ENCODE assay signal across 17 mouse cellular contexts in genomic region chr1:81307934-81308333, GRCm38 (mm10).
A peak's percentile ranks its signal among the peaks of the same experiment; 100 is the strongest.
DNase-seq lines count a peak whose midpoint lies in the region; ATAC-seq and TF ChIP-seq lines count a peak whose summit lies in the region.
"Had no signal": no experiment of that assay in that cellular context is flagged by ENCODE, and none has a peak within 500 bp of the region (broad histone marks: within the 10 kb centered on the region; RNA-seq: fewer than 3 reads in every experiment).

No protein-coding gene starts in this region.

- TF ChIP-seq EP300 in lung, postnatal 0 days (IDR thresholded peaks at IDR 0.05): no peak

- no peak overlapping the region for H3K4me3 ChIP-seq in forebrain, embryonic 14.5 days (ENCODE audit: low read depth, low read length)
- no peak overlapping the region for H3K4me3 ChIP-seq in forebrain, embryonic 10.5 days
- H3K4me3 ChIP-seq in lung, embryonic 14.5 days (ENCODE audit: low read depth, low read length): no peak overlapping the region
- H3K4me3 ChIP-seq in lung, postnatal 0 days (ENCODE audit: low read depth, low read length): no peak overlapping the region
- H3K4me3 ChIP-seq: embryonic facial prominence, embryonic 10.5 days; heart, embryonic 12.5 days had no signal

- H3K27me3 ChIP-seq in forebrain, embryonic 14.5 days (replicated peaks; ENCODE audit: control insufficient read depth, insufficient read depth, low read length): no peaks in the 10 kb centered on the region
- no peaks in the 10 kb centered on the region for H3K27me3 ChIP-seq in forebrain, embryonic 10.5 days (ENCODE audit: poor library complexity, severe bottlenecking)
- no peaks in the 10 kb centered on the region for H3K27me3 ChIP-seq in lung, embryonic 14.5 days (ENCODE audit: insufficient read depth, low read length)
- H3K27me3 ChIP-seq in lung, postnatal 0 days (replicated peaks; ENCODE audit: insufficient read depth, low read length): no peaks in the 10 kb centered on the region
- H3K27me3 ChIP-seq: heart, embryonic 12.5 days had no signal

- no peak for TF ChIP-seq CTCF in lung, embryonic 14.5 days (IDR thresholded peaks at IDR 0.05; ENCODE audit: low read depth)
- no peak for TF ChIP-seq CTCF in lung, postnatal 0 days (IDR thresholded peaks at IDR 0.05)

- ATAC-seq in forebrain, embryonic 14.5 days: no peak
- ATAC-seq in lung, embryonic 14.5 days (ENCODE audit: insufficient read depth): no peak
- no peak for ATAC-seq in lung, postnatal 0 days
- ATAC-seq: CD4-positive, CD25-positive, alpha-beta regulatory T cell, adult 4 months; hindbrain, embryonic 16.5 days had no signal

- no peaks in the 10 kb centered on the region for H3K4me1 ChIP-seq in forebrain, embryonic 14.5 days (ENCODE audit: control insufficient read depth, insufficient read depth, low read length)
- H3K4me1 ChIP-seq in forebrain, embryonic 10.5 days: no peaks in the 10 kb centered on the region
- H3K4me1 ChIP-seq in lung, embryonic 14.5 days (ENCODE audit: insufficient read depth): no peaks in the 10 kb centered on the region
- H3K4me1 ChIP-seq in lung, postnatal 0 days (ENCODE audit: insufficient read depth, low read depth, low read length): no peaks in the 10 kb centered on the region
- H3K4me1 ChIP-seq: embryonic facial prominence, embryonic 10.5 days; heart, embryonic 12.5 days had no signal

- peak; percentile 39 for DNase-seq in forebrain, embryonic 14.5 days (ENCODE audit: low spot score)
- DNase-seq in forebrain, embryonic 10.5 days (ENCODE audit: extremely low spot score, low spot score): no peak
- peak; percentile 68 for DNase-seq in heart, adult 11 months
- DNase-seq in heart, postnatal 4 days: no peak
- peak; percentile 8 for DNase-seq in lung, embryonic 14.5 days
- DNase-seq in lung, postnatal 0 days (ENCODE audit: low spot score): no peak
- DNase-seq in brain, adult 2 months (ENCODE audit: low read depth, low spot score): peak; percentile 44
- DNase-seq in spleen, adult 12 weeks (ENCODE audit: low spot score): no peak
- DNase-seq: adrenal gland, postnatal 14 days; B cell, adult 2 months; cerebellum, adult 2 months; gastrocnemius, postnatal 14 days had no signal

- H3K27ac ChIP-seq in forebrain, embryonic 14.5 days (ENCODE audit: low read depth, low read length): no peak overlapping the region
- no peak overlapping the region for H3K27ac ChIP-seq in forebrain, embryonic 10.5 days
- H3K27ac ChIP-seq in lung, embryonic 14.5 days (ENCODE audit: low read depth): no peak overlapping the region
- H3K27ac ChIP-seq in lung, postnatal 0 days (ENCODE audit: low read length): no peak overlapping the region
- H3K27ac ChIP-seq: embryonic facial prominence, embryonic 10.5 days had no signal

- no peaks in the 10 kb centered on the region for H3K9me3 ChIP-seq in forebrain, embryonic 14.5 days (replicated peaks; ENCODE audit: control insufficient read depth, low read length)
- H3K9me3 ChIP-seq in forebrain, embryonic 10.5 days: no peaks in the 10 kb centered on the region
- H3K9me3 ChIP-seq in lung, embryonic 14.5 days (ENCODE audit: low read depth, low read length): no peaks in the 10 kb centered on the region
- no peaks in the 10 kb centered on the region for H3K9me3 ChIP-seq in lung, postnatal 0 days (ENCODE audit: low read length)
- H3K9me3 ChIP-seq: embryonic facial prominence, embryonic 10.5 days; G1E; heart, embryonic 12.5 days had no signal

- WGBS in forebrain, embryonic 14.5 days: 69% methylated on average over 2 of the region's 2 CpGs
- 67% methylated on average over 2 of the region's 2 CpGs for WGBS in forebrain, embryonic 10.5 days
- 53% methylated on average over 2 of the region's 2 CpGs for WGBS in lung, embryonic 14.5 days
- 52% methylated on average over 2 of the region's 2 CpGs for WGBS in lung, postnatal 0 days

- no peaks in the 10 kb centered on the region for H3K36me3 ChIP-seq in forebrain, embryonic 14.5 days (ENCODE audit: control insufficient read depth, insufficient read depth, low read length)
- H3K36me3 ChIP-seq in forebrain, embryonic 10.5 days (replicated peaks): no peaks in the 10 kb centered on the region
- H3K36me3 ChIP-seq in lung, embryonic 14.5 days (ENCODE audit: insufficient read depth): no peaks in the 10 kb centered on the region
- no peaks in the 10 kb centered on the region for H3K36me3 ChIP-seq in lung, postnatal 0 days (ENCODE audit: insufficient read depth, low read length)
- H3K36me3 ChIP-seq: embryonic facial prominence, embryonic 10.5 days; G1E; heart, embryonic 12.5 days had no signal

- no peak overlapping the region for H3K4me2 ChIP-seq in forebrain, embryonic 14.5 days (ENCODE audit: low read length)
- H3K4me2 ChIP-seq in lung, embryonic 14.5 days: no peak overlapping the region
- H3K4me2 ChIP-seq in lung, postnatal 0 days (replicated peaks; ENCODE audit: low read depth, low read length): no peak overlapping the region
- H3K4me2 ChIP-seq: heart, embryonic 12.5 days had no signal

- H3K9ac ChIP-seq in forebrain, embryonic 14.5 days (ENCODE audit: low read length): no peak overlapping the region
- H3K9ac ChIP-seq in lung, embryonic 14.5 days: no peak overlapping the region
- H3K9ac ChIP-seq in lung, postnatal 0 days (replicated peaks; ENCODE audit: low read depth): no peak overlapping the region
- H3K9ac ChIP-seq: heart, embryonic 12.5 days had no signal

Comparison
In these comparisons a context has a peak if more than half of its experiments do, and no peak if none do; other contexts are left out.
1. DNase-seq: peak in forebrain, embryonic 14.5 days (single experiment), heart, adult 11 months (single experiment), lung, embryonic 14.5 days (single experiment) and brain, adult 2 months (single experiment); none in forebrain, embryonic 10.5 days (single experiment), heart, postnatal 4 days (single experiment), lung, postnatal 0 days (single experiment) and spleen, adult 12 weeks (single experiment).